ENCODE assay signal across 27 mouse cellular contexts in the genomic region with DNA sequence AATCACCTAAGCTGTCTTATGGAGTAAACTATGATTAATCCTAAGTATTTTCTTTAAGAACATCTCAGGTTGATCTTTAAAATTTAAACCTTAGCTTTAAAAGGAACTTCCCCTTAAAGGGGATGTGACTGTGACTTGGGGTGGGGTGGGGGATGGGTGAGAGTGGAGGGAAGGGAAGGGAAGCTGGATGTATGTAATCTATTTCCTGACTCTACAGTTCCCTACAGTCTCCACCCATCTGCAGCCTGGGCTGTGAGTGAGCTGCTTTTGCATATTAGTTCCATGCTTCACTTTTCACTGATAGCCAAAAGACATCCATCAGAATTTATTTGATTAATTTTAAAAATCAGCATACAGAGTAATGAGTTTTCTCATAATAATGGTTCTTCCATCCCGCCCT. TPM values are rescaled to one million over a fixed set of nuclear protein-coding genes. Genes with fewer than 3 reads are reported as not detected.
DNase-seq lines count a peak whose midpoint lies in the region; ATAC-seq lines count a peak whose summit lies in the region.
"Had no signal": no experiment of that assay in that cellular context is flagged by ENCODE, and none has a peak within 500 bp of the region (broad histone marks: within the 10 kb centered on the region; RNA-seq: fewer than 3 reads in every experiment).

No protein-coding gene starts in this region.

- peaks cover 24% of the 10 kb centered on the region for H3K4me1 ChIP-seq in liver, embryonic 12.5 days
- peaks cover 85% of the 10 kb centered on the region for H3K4me1 ChIP-seq in megakaryocyte, embryonic 14.5 days
- H3K4me1 ChIP-seq in forebrain, embryonic 11.5 days (replicated peaks; ENCODE audit: control insufficient read depth, insufficient read depth, low read length) = no peaks in the 10 kb centered on the region
- H3K4me1 ChIP-seq: embryonic facial prominence, embryonic 15.5 days; forebrain, embryonic 10.5 days; forebrain, embryonic 15.5 days; heart, embryonic 13.5 days; hindbrain, embryonic 12.5 days had no signal

- H3K36me3 ChIP-seq in liver, embryonic 12.5 days = peaks cover 95% of the 10 kb centered on the region
- H3K36me3 ChIP-seq in megakaryocyte, embryonic 14.5 days (replicated peaks; ENCODE audit: low read length) = peaks cover 89% of the 10 kb centered on the region
- H3K36me3 ChIP-seq in forebrain, embryonic 11.5 days (ENCODE audit: control insufficient read depth, insufficient read depth, low read length) = no peaks in the 10 kb centered on the region; the same call in 1 of the 2 replicates

- no peaks in the 10 kb centered on the region for H3K27me3 ChIP-seq in liver, embryonic 12.5 days (replicated peaks)
- no peaks in the 10 kb centered on the region for H3K27me3 ChIP-seq in megakaryocyte, embryonic 14.5 days (replicated peaks)
- H3K27me3 ChIP-seq in forebrain, embryonic 11.5 days (ENCODE audit: control insufficient read depth, insufficient read depth, low read length) = no peaks in the 10 kb centered on the region
- H3K27me3 ChIP-seq: embryonic facial prominence, embryonic 15.5 days; forebrain, embryonic 15.5 days; heart, embryonic 13.5 days; hindbrain, embryonic 12.5 days; Patski had no signal

- no peak overlapping the region for H3K4me3 ChIP-seq in liver, embryonic 12.5 days
- H3K4me3 ChIP-seq in megakaryocyte, embryonic 14.5 days (replicated peaks) = peak overlapping the region; percentile 33
- no peak overlapping the region for H3K4me3 ChIP-seq in forebrain, embryonic 11.5 days (ENCODE audit: low read depth, low read length)
- H3K4me3 ChIP-seq: embryonic facial prominence, embryonic 15.5 days; erythroblast, embryonic 14.5 days; forebrain, embryonic 10.5 days; forebrain, embryonic 15.5 days; heart, embryonic 13.5 days; hindbrain, embryonic 12.5 days had no signal

- H3K27ac ChIP-seq in liver, embryonic 12.5 days = no peak overlapping the region
- H3K27ac ChIP-seq in forebrain, embryonic 11.5 days (ENCODE audit: low read depth, low read length) = no peak overlapping the region
- H3K27ac ChIP-seq: embryonic facial prominence, embryonic 15.5 days; forebrain, embryonic 10.5 days; forebrain, embryonic 15.5 days; heart, embryonic 13.5 days; hindbrain, embryonic 12.5 days had no signal

- WGBS in liver, embryonic 12.5 days (ENCODE audit: insufficient replicate concordance) = 87% methylated on average over 1 of the region's 1 CpGs
- WGBS in forebrain, embryonic 11.5 days = 100% methylated on average over 1 of the region's 1 CpGs

- DNase-seq in liver = peak; percentile 45
- DNase-seq in urinary bladder, adult 18-20 months (ENCODE audit: low spot score in 2 of 2) = no peak
- no peak for DNase-seq in MN1 (ENCODE audit: low spot score)
- no peak for DNase-seq in forebrain, embryonic 11.5 days (ENCODE audit: low spot score)
- DNase-seq: adrenal gland, postnatal 25 days; cerebellum, adult 18-20 months; cerebellum, adult 9-11 months; cerebellum, postnatal 36 days; embryo, embryonic 11 days; gastrocnemius, postnatal 10 days; heart, postnatal 36 days had no signal

- H3K9ac ChIP-seq in liver, embryonic 12.5 days = no peak overlapping the region
- no peak overlapping the region for H3K9ac ChIP-seq in forebrain, embryonic 11.5 days (ENCODE audit: low read length)
- H3K9ac ChIP-seq: embryonic facial prominence, embryonic 15.5 days; forebrain, embryonic 15.5 days; heart, embryonic 13.5 days; hindbrain, embryonic 12.5 days had no signal

- ATAC-seq in liver, embryonic 12.5 days = no peak
- peak; percentile 89 for ATAC-seq in granulocyte monocyte progenitor cell, adult 5-6 weeks (replicated peaks; ENCODE audit: poor library complexity, severe bottlenecking)
- ATAC-seq in forebrain, embryonic 11.5 days (replicated peaks; ENCODE audit: low FRiP score) = no peak
- ATAC-seq: activated CD4-positive, CD25-positive, alpha-beta regulatory T cell, adult 4 months; forebrain, embryonic 15.5 days; hindbrain, embryonic 16.5 days; inflammation-experienced regulatory T-cells, adult 6 months; Patski had no signal

- no peak overlapping the region for H3K4me2 ChIP-seq in liver, embryonic 12.5 days
- no peak overlapping the region for H3K4me2 ChIP-seq in forebrain, embryonic 11.5 days (ENCODE audit: low read depth, low read length, severe bottlenecking)
- H3K4me2 ChIP-seq: embryonic facial prominence, embryonic 15.5 days; forebrain, embryonic 15.5 days; heart, embryonic 13.5 days; hindbrain, embryonic 12.5 days had no signal

- H3K9me3 ChIP-seq in liver, embryonic 12.5 days (replicated peaks) = no peaks in the 10 kb centered on the region
- no peaks in the 10 kb centered on the region for H3K9me3 ChIP-seq in megakaryocyte, embryonic 14.5 days
- no peaks in the 10 kb centered on the region for H3K9me3 ChIP-seq in forebrain, embryonic 11.5 days (ENCODE audit: control insufficient read depth, low read length)
- H3K9me3 ChIP-seq: embryonic facial prominence, embryonic 15.5 days; forebrain, embryonic 10.5 days; forebrain, embryonic 15.5 days; heart, embryonic 13.5 days; hindbrain, embryonic 12.5 days had no signal

RNA-seq across cellular contexts. Expression of gene Zdhhc6, which starts 16.5 kb away (rescaled TPM):
- 81.9 and 83.4 TPM in 2 replicates for polyA plus RNA-seq in liver, embryonic 12.5 days (2016; fragmentation: Nextera tagmentation; extraction: Ambion mirVana)
- total RNA-seq in granulocyte monocyte progenitor cell, adult 5-6 weeks (2014; fragmentation: Nextera tagmentation) = 58.5 and 59.7 TPM in 2 replicates
- 55.1 and 67.3 TPM in 2 replicates for total RNA-seq in granulocyte monocyte progenitor cell, adult 5-6 weeks (2017)
- 0.78 and 14.2 TPM in 2 replicates for polyA plus RNA-seq in megakaryocyte, embryonic 14.5 days (2012; ENCODE audit: insufficient read depth, low replicate concordance)
- polyA plus RNA-seq in forebrain, embryonic 11.5 days (2014; fragmentation: Nextera tagmentation; extraction: Ambion mirVana) = 117 and 126 TPM in 2 replicates

RNA-seq across cellular contexts. Expression of gene Vti1a, which starts 16.7 kb away (rescaled TPM):
- 23.9 and 24.5 TPM in 2 replicates for polyA plus RNA-seq in liver, embryonic 12.5 days (2016; fragmentation: Nextera tagmentation; extraction: Ambion mirVana)
- 30.8 and 34.4 TPM in 2 replicates for total RNA-seq in granulocyte monocyte progenitor cell, adult 5-6 weeks (2014; fragmentation: Nextera tagmentation)
- total RNA-seq in granulocyte monocyte progenitor cell, adult 5-6 weeks (2017) = 29.7 and 31.2 TPM in 2 replicates
- 6.8 and 7.9 TPM in 2 replicates for polyA plus RNA-seq in megakaryocyte, embryonic 14.5 days (2012; ENCODE audit: insufficient read depth, low replicate concordance)
- polyA plus RNA-seq in forebrain, embryonic 11.5 days (2014; fragmentation: Nextera tagmentation; extraction: Ambion mirVana) = 24.1 and 28.4 TPM in 2 replicates

RNA-seq across cellular contexts. Expression of gene Acsl5, which starts 47.6 kb away (rescaled TPM):
- polyA plus RNA-seq in liver, embryonic 12.5 days (2016; fragmentation: Nextera tagmentation; extraction: Ambion mirVana) = 110 and 115 TPM in 2 replicates
- total RNA-seq in granulocyte monocyte progenitor cell, adult 5-6 weeks (2014; fragmentation: Nextera tagmentation) = 68.6 and 120 TPM in 2 replicates
- 127 and 204 TPM in 2 replicates for total RNA-seq in granulocyte monocyte progenitor cell, adult 5-6 weeks (2017)
- polyA plus RNA-seq in megakaryocyte, embryonic 14.5 days (2012; ENCODE audit: insufficient read depth, low replicate concordance) = 1.9 and 21.0 TPM in 2 replicates
- 19.7 and 20.9 TPM in 2 replicates for polyA plus RNA-seq in forebrain, embryonic 11.5 days (2014; fragmentation: Nextera tagmentation; extraction: Ambion mirVana)

RNA-seq across cellular contexts. Expression of gene Gucy2g, which starts 58.3 kb away (rescaled TPM):
- polyA plus RNA-seq in liver, embryonic 12.5 days (2016; fragmentation: Nextera tagmentation; extraction: Ambion mirVana) = 0.04 TPM in 1 of 2 replicates, not detected in the other
- total RNA-seq in granulocyte monocyte progenitor cell, adult 5-6 weeks (2014; fragmentation: Nextera tagmentation) = not detected in 2 replicates
- total RNA-seq in granulocyte monocyte progenitor cell, adult 5-6 weeks (2017) = not detected in 2 replicates
- 0.97 and 1.6 TPM in 2 replicates for polyA plus RNA-seq in megakaryocyte, embryonic 14.5 days (2012; ENCODE audit: insufficient read depth, low replicate concordance)
- not detected in 2 replicates for polyA plus RNA-seq in forebrain, embryonic 11.5 days (2014; fragmentation: Nextera tagmentation; extraction: Ambion mirVana)
- total RNA-seq: adrenal gland, adult 18-20 months; adrenal gland, postnatal 25 days had no signal
- polyA plus RNA-seq: activated CD4-positive, CD25-positive, alpha-beta regulatory T cell, adult 4 months; embryonic facial prominence, embryonic 11.5 days; erythroblast, embryonic 14.5 days; forebrain, embryonic 10.5 days; forebrain, embryonic 15.5 days; heart, embryonic 13.5 days; heart, postnatal 0 days; hindbrain, embryonic 12.5 days had no signal
